Mouse (Mus musculus) thymus, postnatal 10 days (tissue): Measurements from ENCODE around the gene Acsbg1.
"Not testable (repeated sequence)": the region's sequence is repeated elsewhere in the genome, so short reads cannot be mapped to it uniquely, and the experiment has no call there.

Experiments
- DNase-seq, 2 experiments: peaks; one replicate each; pipeline ENCODE4 v3.0.0; 2021; ENCODE audit warnings: low spot score in 2 of 2

The Acsbg1 gene

GRCm38 (mm10) chr9:54661605-54662377 lies at the start of gene Acsbg1:
Gene Acsbg1, minus strand, starts transcription at chr9:54661870.
- no peak for DNase-seq

GRCm38 (mm10) chr9:54708085-54708484 lies 46.4 kb upstream of the Acsbg1 start:
- no peak for DNase-seq

DNA sequence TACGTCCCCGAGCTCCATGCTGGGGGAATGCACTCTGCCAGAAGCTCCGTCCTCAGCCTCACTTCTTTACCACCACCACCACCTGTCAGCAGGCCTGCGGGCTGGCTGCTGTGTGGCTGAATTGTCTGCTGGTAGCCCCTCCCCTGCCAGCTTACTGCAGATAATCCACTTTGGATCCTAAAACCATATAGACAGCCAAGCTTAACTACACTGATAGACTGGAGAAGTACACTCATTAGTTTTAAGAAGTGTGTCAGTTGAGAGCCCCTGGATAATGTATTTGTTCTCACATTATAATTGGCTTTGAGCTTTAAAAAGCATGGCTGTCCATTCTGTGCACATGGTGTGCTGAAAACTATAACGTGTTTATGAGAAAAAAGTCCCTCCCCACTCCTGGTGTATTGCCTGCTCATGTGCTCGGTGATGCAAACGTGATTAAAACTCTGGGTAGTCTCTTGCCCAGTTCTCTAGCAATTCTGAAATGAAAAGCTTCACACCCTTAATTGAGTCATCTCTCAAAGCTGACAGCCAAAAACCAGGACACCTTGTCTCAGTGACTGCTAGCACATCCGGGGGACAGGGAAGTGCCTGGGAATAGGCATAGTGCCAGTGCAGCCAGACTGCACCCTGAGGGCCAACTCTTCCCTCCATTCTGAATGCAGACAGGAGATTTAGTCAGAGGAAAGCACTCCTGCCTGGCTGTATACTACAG lies 45.8 kb upstream of the Acsbg1 start:
- DNase-seq: no peak

DNA sequence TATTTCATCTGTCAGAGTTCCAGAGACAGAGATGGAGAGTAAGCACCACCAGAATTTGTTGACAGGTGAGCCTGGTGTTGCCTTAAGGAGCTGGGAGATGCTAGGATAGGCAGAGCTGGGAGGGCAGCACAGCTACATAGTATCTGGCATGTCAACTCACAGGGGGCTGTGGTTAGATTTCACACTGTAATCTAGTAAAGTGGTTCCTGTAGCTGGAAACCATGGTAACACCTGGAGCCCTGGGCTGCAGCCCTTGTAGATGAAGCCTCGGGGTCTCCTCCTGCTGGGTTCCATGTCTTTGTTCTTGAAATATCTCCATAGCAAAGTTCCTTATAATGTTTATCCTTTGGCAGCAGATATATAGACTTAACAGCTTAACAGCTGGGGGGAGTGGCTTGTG lies 43.9 kb upstream of the Acsbg1 start:
- no peak for DNase-seq

- DNase-seq: no peak
Measured at GRCm38 (mm10) chr9:54704361-54704760, 42.7 kb upstream of the Acsbg1 start.

- DNase-seq: no peak
Measured at GRCm38 (mm10) chr9:54702581-54702980, 40.9 kb upstream of the Acsbg1 start.

DNA sequence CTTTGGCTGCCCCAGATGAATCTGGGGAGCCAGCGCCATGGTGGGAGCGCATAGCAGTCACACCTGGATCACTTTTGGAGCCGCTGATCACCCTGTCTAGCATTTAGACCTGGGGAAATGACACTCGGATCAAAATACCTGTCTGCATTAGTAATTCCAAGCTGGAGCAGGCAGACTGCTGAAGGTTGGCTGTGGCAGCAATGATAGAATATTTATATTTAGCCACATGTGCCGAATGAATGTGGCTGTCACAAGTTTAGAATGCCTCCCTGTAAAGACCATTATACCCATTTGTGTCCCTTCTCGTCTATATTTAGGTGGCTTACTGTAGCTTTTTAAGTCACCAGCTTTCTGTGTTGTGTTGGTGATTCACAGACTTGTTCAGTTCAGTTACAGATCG lies 39.1 kb upstream of the Acsbg1 start:
- DNase-seq: no peak

DNA sequence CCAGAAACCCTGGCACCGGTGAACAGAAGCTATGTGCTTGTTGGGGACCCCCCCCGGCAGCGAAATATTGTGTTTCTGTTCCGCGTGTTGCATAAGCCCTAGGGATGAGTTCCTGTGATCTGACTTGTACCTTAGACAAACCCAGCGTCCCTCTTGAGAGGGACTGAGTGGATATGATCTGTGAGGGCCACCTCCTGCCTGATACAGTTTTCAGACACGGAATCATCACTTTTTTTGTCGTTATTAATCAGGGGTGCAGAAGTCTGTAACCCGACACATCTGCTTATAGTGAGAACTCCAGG lies 38.5 kb upstream of the Acsbg1 start:
- no peak for DNase-seq

- DNase-seq: peak; percentile 17 to 37
Measured at GRCm38 (mm10) chr9:54699345-54700173, 37.9 kb upstream of the Acsbg1 start.

GRCm38 (mm10) chr9:54699087-54699344 lies 37.3 kb upstream of the Acsbg1 start:
- DNase-seq: no peak

- no peak for DNase-seq
Measured at GRCm38 (mm10) chr9:54698318-54699086, 36.8 kb upstream of the Acsbg1 start, which contains the start of gene Dnaja4. Gene Dnaja4, plus strand, starts transcription at chr9:54698873.

- DNase-seq: peak; percentile 18 to 44
Measured at GRCm38 (mm10) chr9:54691241-54691805, 29.7 kb upstream of the Acsbg1 start.

GRCm38 (mm10) chr9:54690697-54691096 lies 29.0 kb upstream of the Acsbg1 start:
- DNase-seq: not testable (repeated sequence)

- no peak for DNase-seq
Measured at GRCm38 (mm10) chr9:54689446-54689845, 27.8 kb upstream of the Acsbg1 start.

- no peak for DNase-seq
Measured at GRCm38 (mm10) chr9:54687246-54688236, 25.9 kb upstream of the Acsbg1 start.

- DNase-seq: no peak
Measured at GRCm38 (mm10) chr9:54683814-54684605, 22.3 kb upstream of the Acsbg1 start.

DNA sequence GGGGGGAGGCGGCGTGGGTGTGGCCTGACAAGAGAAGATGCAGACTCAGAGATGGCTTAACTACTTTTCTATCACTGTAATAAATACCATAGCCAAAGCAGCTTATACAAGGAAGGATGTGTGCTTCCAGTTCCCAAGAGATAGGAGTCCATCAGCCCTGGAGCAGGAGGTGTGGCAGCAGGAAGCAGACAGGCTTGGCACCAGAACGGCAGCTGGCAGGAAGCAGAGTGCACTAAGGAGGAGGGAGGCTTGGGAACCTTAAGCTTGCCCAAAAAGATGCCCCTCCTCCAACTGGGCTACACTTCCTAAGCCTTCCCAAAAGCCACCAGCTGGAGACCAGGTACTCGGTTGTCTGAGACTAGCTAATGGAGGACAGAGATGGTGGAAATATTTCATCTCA lies 21.2 kb upstream of the Acsbg1 start:
- no peak for DNase-seq

DNA sequence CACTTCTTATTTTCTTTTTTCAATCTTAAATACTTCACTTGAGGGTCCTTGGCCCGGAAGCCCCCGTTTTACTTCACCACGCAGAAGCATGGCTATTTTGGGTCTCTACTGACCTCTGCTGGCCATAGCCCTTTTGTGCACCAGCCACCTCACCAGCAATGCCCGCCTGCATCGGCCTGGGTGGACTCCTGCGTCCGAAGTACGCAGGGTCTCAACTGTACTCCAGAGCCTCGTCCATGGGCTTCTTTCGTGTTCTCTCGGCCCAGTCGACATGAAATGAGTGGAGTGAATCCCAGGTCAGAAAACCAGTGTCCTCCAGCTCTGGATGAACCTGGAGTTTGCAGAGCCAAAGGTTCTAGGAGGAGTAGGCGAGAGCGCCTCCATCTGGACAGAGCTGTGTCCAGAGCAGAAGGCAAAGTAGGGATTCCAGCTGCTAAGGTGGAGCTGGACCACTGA lies 14.9 kb upstream of the Acsbg1 start:
- DNase-seq: peak in 1 of 2 experiments; percentile 56

DNA sequence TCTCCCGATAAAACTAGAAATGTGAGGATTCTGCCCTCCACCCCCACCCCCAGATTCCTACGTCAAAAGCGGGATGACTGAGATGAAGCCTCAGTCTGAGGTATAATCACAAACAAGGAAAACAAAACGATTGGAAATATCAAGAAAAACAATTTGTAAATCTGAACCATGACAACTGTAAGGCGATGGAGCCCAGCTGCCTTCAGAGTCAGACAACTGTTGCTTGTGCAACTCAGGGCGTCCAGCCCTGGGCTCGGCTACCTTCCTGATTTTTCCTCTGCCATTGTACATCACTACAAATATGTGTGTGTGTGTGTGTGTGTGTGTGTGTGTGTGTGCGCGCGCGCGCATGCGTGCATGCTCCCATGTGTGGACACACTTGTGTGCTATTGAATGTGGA lies 12.2 kb upstream of the Acsbg1 start:
- no peak for DNase-seq
